Mouse (Mus musculus) neural tube, embryonic 12.5 days (tissue): ENCODE measurements around the gene Trim41. TPM values are rescaled to one million over a fixed set of nuclear protein-coding genes. Genes with fewer than 3 reads are reported as not detected.
A peak's percentile ranks its signal among the peaks of the same experiment; 100 is the strongest.

Experiments used
- ATAC-seq: fragments of 200-750 bp; cut with Nextera tagmentation; 2 replicates; pipeline ENCODE4 v1.8.0; 2017; ENCODE audit warnings: low read depth, mild to moderate bottlenecking, moderate TSS enrichment, moderate library complexity; ENCODE audit not compliant: low FRiP score
- H3K27ac ChIP-seq: fragments of 300-500 bp; sonication (generic); 2 replicates; pipeline ENCODE4 v1.5.1; 2016
- H3K27me3 ChIP-seq: fragments of 300-500 bp; sonication (generic); replicated peaks from 2 replicates; pipeline ENCODE4 v1.6.1; 2016; ENCODE audit warnings: mild to moderate bottlenecking
- H3K36me3 ChIP-seq: fragments of 300-500 bp; sonication (generic); 2 replicates; pipeline ENCODE4 v1.6.1; 2016; ENCODE audit warnings: mild to moderate bottlenecking
- H3K4me1 ChIP-seq: fragments of 300-500 bp; sonication (generic); 2 replicates; pipeline ENCODE4 v1.6.1; 2016
- H3K4me2 ChIP-seq: fragments of 300-500 bp; sonication (generic); replicated peaks from 2 replicates; pipeline ENCODE4 v1.6.1; 2016; ENCODE audit warnings: mild to moderate bottlenecking
- H3K4me3 ChIP-seq: fragments of 300-500 bp; sonication (generic); 2 replicates; pipeline ENCODE4 v1.5.1; 2016
- H3K9ac ChIP-seq: fragments of 300-500 bp; sonication (generic); 2 replicates; pipeline ENCODE4 v1.6.1; 2016; ENCODE audit warnings: mild to moderate bottlenecking
- H3K9me3 ChIP-seq: fragments of 300-500 bp; sonication (generic); 2 replicates; pipeline ENCODE4 v1.6.1; 2016; ENCODE audit warnings: mild to moderate bottlenecking
- WGBS: fragments of 180-500 bp; shearing (Covaris S2); methylation state at CpG from one replicate; pipeline ENCODE4 v1.1.7; 2016; 5-methylcytosine and 5-hydroxymethylcytosine counted together
- polyA plus RNA-seq: library from polyadenylated mRNA; unstranded; fragments of >200 nt; fragmentation: Nextera tagmentation; extraction: Ambion mirVana; gene quantifications from 2 replicates; pipeline ENCODE4 v1.2.1, GENCODE M21; 2016

Gene Trim41
- polyA plus RNA-seq, 1 experiment from 2014 or later = 7.6 TPM

- Histone ChIP-seq H3K9ac (no peak overlapping the region), H3K4me1 (peaks cover 8% of the 10 kb centered on the region), H3K27me3 (no peaks in the 10 kb centered on the region), H3K4me3 (no peak overlapping the region), H3K9me3 (no peaks in the 10 kb centered on the region), H3K27ac (no peak overlapping the region), H3K4me2 (no peak overlapping the region), H3K36me3 (peaks cover 99% of the 10 kb centered on the region)
- peak; percentile 21 for ATAC-seq
- 59% methylated on average over 21 of the region's 21 CpGs for WGBS
Measured at GRCm38 (mm10) chr11:48806856-48807562, 10.1 kb downstream of the Trim41 start.

- Histone ChIP-seq H3K4me1 (peaks cover 19% of the 10 kb centered on the region), H3K9ac (no peak overlapping the region), H3K27me3 (no peaks in the 10 kb centered on the region), H3K27ac (no peak overlapping the region), H3K4me3 (no peak overlapping the region), H3K9me3 (no peaks in the 10 kb centered on the region), H3K4me2 (no peak overlapping the region), H3K36me3 (peaks cover 83% of the 10 kb centered on the region)
- no peak for ATAC-seq
- WGBS = 85% methylated on average over 2 of the region's 2 CpGs
Measured at GRCm38 (mm10) chr11:48804922-48805321, 12.2 kb downstream of the Trim41 start.

GRCm38 (mm10) chr11:48803988-48804387 lies 13.2 kb downstream of the Trim41 start:
- Histone ChIP-seq H3K36me3 (peaks cover 75% of the 10 kb centered on the region), H3K27ac (no peak overlapping the region)

GRCm38 (mm10) chr11:48801831-48802772 lies 15.1 kb downstream of the Trim41 start:
- H3K36me3 ChIP-seq = peaks cover 56% of the 10 kb centered on the region
- no peak overlapping the region for H3K27ac ChIP-seq
- peak overlapping the region; percentile 84 for H3K4me2 ChIP-seq
- no peak for ATAC-seq
- peak overlapping the region; percentile 73 for H3K4me3 ChIP-seq
- H3K9me3 ChIP-seq = no peaks in the 10 kb centered on the region
- H3K27me3 ChIP-seq = no peaks in the 10 kb centered on the region
- WGBS = 81% methylated on average over 17 of the region's 17 CpGs
- peaks cover 22% of the 10 kb centered on the region for H3K4me1 ChIP-seq
- H3K9ac ChIP-seq = peak overlapping the region; percentile 83

More at GRCm38 (mm10) chr11:48803988-48804387, 13.2 kb downstream of the Trim41 start:
- Histone ChIP-seq H3K4me2 (no peak overlapping the region), H3K9ac (no peak overlapping the region), H3K4me1 (peaks cover 20% of the 10 kb centered on the region), H3K27me3 (no peaks in the 10 kb centered on the region), H3K4me3 (no peak overlapping the region), H3K9me3 (no peaks in the 10 kb centered on the region)
- no peak for ATAC-seq
- WGBS = 98% methylated on average over 2 of the region's 2 CpGs

GRCm38 (mm10) chr11:48799921-48800701 lies 17.0 kb downstream of the Trim41 start, which contains the start of gene Rack1:
Gene Rack1 (plus strand): TSS chr11:48800332.
- Histone ChIP-seq H3K9ac (peak within 1 kb of the TSS; percentile 83), H3K27ac (peak within 1 kb of the TSS; percentile 86), H3K4me1 (peaks cover 22% of the 10 kb centered on the region), H3K9me3 (no peaks in the 10 kb centered on the region), H3K36me3 (peaks cover 36% of the 10 kb centered on the region), H3K27me3 (no peaks in the 10 kb centered on the region), H3K4me2 (peak within 1 kb of the TSS; percentile 84), H3K4me3 (peak within 1 kb of the TSS; percentile 73)
- WGBS = under 1% methylated on average over 47 of the region's 47 CpGs
- peak; percentile 94 for ATAC-seq

GRCm38 (mm10) chr11:48798984-48799920 lies 17.9 kb downstream of the Trim41 start:
- Histone ChIP-seq H3K4me2 (peak overlapping the region; percentile 84), H3K4me1 (peaks cover 22% of the 10 kb centered on the region), H3K27me3 (no peaks in the 10 kb centered on the region), H3K9me3 (no peaks in the 10 kb centered on the region), H3K27ac (peak overlapping the region; percentile 61), H3K4me3 (peak overlapping the region; percentile 73), H3K9ac (peak overlapping the region; percentile 83), H3K36me3 (peaks cover 27% of the 10 kb centered on the region)
- 9% methylated on average over 18 of the region's 18 CpGs for WGBS
- ATAC-seq = peak; percentile 4; the same call in 1 of the 2 replicates

- Histone ChIP-seq H3K27ac (no peak overlapping the region), H3K4me2 (peak overlapping the region; percentile 84)
Measured at GRCm38 (mm10) chr11:48798308-48798707, 18.8 kb downstream of the Trim41 start.

GRCm38 (mm10) chr11:48797287-48797686 lies 19.9 kb downstream of the Trim41 start:
- Histone ChIP-seq H3K4me2 (no peak overlapping the region), H3K9me3 (no peaks in the 10 kb centered on the region), H3K27me3 (no peaks in the 10 kb centered on the region), H3K27ac (no peak overlapping the region), H3K4me3 (no peak overlapping the region), H3K4me1 (peaks cover 16% of the 10 kb centered on the region), H3K36me3 (peaks cover 8% of the 10 kb centered on the region), H3K9ac (no peak overlapping the region)
- no peak for ATAC-seq
- 84% methylated on average over 5 of the region's 5 CpGs for WGBS

More at GRCm38 (mm10) chr11:48798308-48798707, 18.8 kb downstream of the Trim41 start:
- Histone ChIP-seq H3K9ac (no peak overlapping the region), H3K9me3 (no peaks in the 10 kb centered on the region), H3K4me3 (no peak overlapping the region), H3K36me3 (peaks cover 18% of the 10 kb centered on the region), H3K27me3 (no peaks in the 10 kb centered on the region), H3K4me1 (peaks cover 22% of the 10 kb centered on the region)
- no peak for ATAC-seq
- WGBS = 87% methylated on average over 7 of the region's 7 CpGs

- Histone ChIP-seq H3K4me3 (no peak overlapping the region), H3K4me2 (no peak overlapping the region), H3K27me3 (no peaks in the 10 kb centered on the region), H3K27ac (no peak overlapping the region), H3K9me3 (no peaks in the 10 kb centered on the region), H3K4me1 (peaks cover 6% of the 10 kb centered on the region), H3K9ac (no peak overlapping the region), H3K36me3 (no peaks in the 10 kb centered on the region)
- no peak for ATAC-seq
- WGBS = 75% methylated on average over 4 of the region's 4 CpGs
Measured at GRCm38 (mm10) chr11:48796290-48796689, 20.9 kb downstream of the Trim41 start.

- 85% methylated on average over 7 of the region's 7 CpGs for WGBS
- Histone ChIP-seq H3K4me1 (peaks cover 3% of the 10 kb centered on the region; the same call in 1 of the 2 replicates), H3K9ac (no peak overlapping the region), H3K36me3 (no peaks in the 10 kb centered on the region), H3K9me3 (no peaks in the 10 kb centered on the region), H3K4me2 (no peak overlapping the region), H3K27ac (no peak overlapping the region), H3K4me3 (no peak overlapping the region), H3K27me3 (no peaks in the 10 kb centered on the region)
- ATAC-seq = no peak
Measured at GRCm38 (mm10) chr11:48795221-48795620, 21.9 kb downstream of the Trim41 start.

GRCm38 (mm10) chr11:48793184-48793583 lies 24.0 kb downstream of the Trim41 start:
- H3K27ac ChIP-seq = no peak overlapping the region
- H3K9ac ChIP-seq = no peak overlapping the region
- ATAC-seq = no peak
- no peak overlapping the region for H3K4me3 ChIP-seq
- H3K4me2 ChIP-seq = no peak overlapping the region
- 98% methylated on average over 3 of the region's 3 CpGs for WGBS
- no peaks in the 10 kb centered on the region for H3K9me3 ChIP-seq
- no peaks in the 10 kb centered on the region for H3K36me3 ChIP-seq
- H3K27me3 ChIP-seq = no peaks in the 10 kb centered on the region
- no peaks in the 10 kb centered on the region for H3K4me1 ChIP-seq
